Mouse (Mus musculus): ENCODE results near the gene Epb41l5. TPM values are rescaled to one million over a fixed set of nuclear protein-coding genes. Genes with fewer than 3 reads are reported as not detected.

Epb41l5 gene
- polyA plus RNA-seq, 1 experiment from 2014 or later = 77.3 TPM

- peaks cover 4% of the 10 kb centered on the region; the same call in 1 of the 2 replicates for H3K4me1 ChIP-seq (ENCODE audit: insufficient read depth, low read length)
- H3K9me3 ChIP-seq (ENCODE audit: low read length) = no peaks in the 10 kb centered on the region
- no peak overlapping the region for H3K4me2 ChIP-seq (replicated peaks; ENCODE audit: low read depth, low read length)
- peak overlapping the region; percentile 32; the same call in 1 of the 2 replicates for H3K27ac ChIP-seq (ENCODE audit: low read length)
- H3K9ac ChIP-seq (replicated peaks; ENCODE audit: low read length) = no peak overlapping the region
- H3K36me3 ChIP-seq (ENCODE audit: insufficient read depth, low read length) = no peaks in the 10 kb centered on the region; the same call in 1 of the 2 replicates
- H3K27me3 ChIP-seq (ENCODE audit: insufficient read depth, low read length) = no peaks in the 10 kb centered on the region
- WGBS = 61% methylated on average over 9 of the region's 9 CpGs
- no peak overlapping the region for H3K4me3 ChIP-seq (ENCODE audit: low read length)
- ATAC-seq (ENCODE audit: low FRiP score, low TSS enrichment) = peak; percentile 80
Observed at GRCm38 (mm10) chr1:119540836-119541557, 107.8 kb downstream of the Epb41l5 start.

- Histone ChIP-seq H3K36me3 (ENCODE audit: insufficient read depth, low read length) (no peaks in the 10 kb centered on the region; the same call in none of the 2 replicates), H3K27me3 (ENCODE audit: insufficient read depth, low read length) (no peaks in the 10 kb centered on the region), H3K27ac (ENCODE audit: low read length) (no peak overlapping the region), H3K9ac (replicated peaks; ENCODE audit: low read length) (no peak overlapping the region), H3K4me2 (replicated peaks; ENCODE audit: low read depth, low read length) (no peak overlapping the region), H3K9me3 (ENCODE audit: low read length) (no peaks in the 10 kb centered on the region), H3K4me1 (ENCODE audit: insufficient read depth, low read length) (peaks cover 4% of the 10 kb centered on the region; the same call in 1 of the 2 replicates), H3K4me3 (ENCODE audit: low read length) (no peak overlapping the region)
- no peak for ATAC-seq (ENCODE audit: low FRiP score, low TSS enrichment)
- WGBS = 71% methylated on average over 2 of the region's 2 CpGs
Observed at GRCm38 (mm10) chr1:119539252-119539651, 109.5 kb downstream of the Epb41l5 start.

- no peaks in the 10 kb centered on the region for H3K9me3 ChIP-seq (ENCODE audit: low read length)
- ATAC-seq (ENCODE audit: low FRiP score, low TSS enrichment) = no peak
- H3K36me3 ChIP-seq (ENCODE audit: insufficient read depth, low read length) = no peaks in the 10 kb centered on the region; the same call in 1 of the 2 replicates
- 90% methylated on average over 6 of the region's 6 CpGs for WGBS
- H3K9ac ChIP-seq (replicated peaks; ENCODE audit: low read length) = no peak overlapping the region
- no peak overlapping the region for H3K27ac ChIP-seq (ENCODE audit: low read length)
- H3K27me3 ChIP-seq (ENCODE audit: insufficient read depth, low read length) = no peaks in the 10 kb centered on the region
- no peak overlapping the region for H3K4me2 ChIP-seq (replicated peaks; ENCODE audit: low read depth, low read length)
- no peak overlapping the region for H3K4me3 ChIP-seq (ENCODE audit: low read length)
- H3K4me1 ChIP-seq (ENCODE audit: insufficient read depth, low read length) = peaks cover 4% of the 10 kb centered on the region; the same call in 1 of the 2 replicates
Observed at GRCm38 (mm10) chr1:119537651-119538050, 111.1 kb downstream of the Epb41l5 start.

DNA sequence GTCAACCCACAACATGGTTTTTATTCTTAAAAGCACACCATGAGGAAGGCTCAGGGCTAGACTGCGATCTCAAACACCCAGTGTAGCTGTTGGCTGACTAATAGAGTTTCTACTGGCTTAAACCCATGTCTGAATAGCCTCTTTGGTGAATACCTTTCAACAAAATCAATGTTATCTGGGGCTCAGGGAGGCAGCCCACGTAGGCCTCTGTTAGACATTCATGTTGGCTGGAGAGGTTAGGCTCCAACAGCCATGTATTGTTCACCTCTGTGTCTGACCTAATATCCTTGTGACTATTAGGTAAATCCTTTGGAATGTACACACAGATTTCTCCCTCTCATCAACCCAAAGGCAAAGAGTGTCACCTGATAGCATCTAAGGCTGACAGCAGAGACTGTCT lies 112.7 kb downstream of the Epb41l5 start:
- Histone ChIP-seq H3K4me2 (replicated peaks; ENCODE audit: low read depth, low read length) (no peak overlapping the region), H3K36me3 (ENCODE audit: insufficient read depth, low read length) (no peaks in the 10 kb centered on the region; the same call in 1 of the 2 replicates), H3K4me3 (ENCODE audit: low read length) (no peak overlapping the region), H3K9me3 (ENCODE audit: low read length) (no peaks in the 10 kb centered on the region), H3K4me1 (ENCODE audit: insufficient read depth, low read length) (no peaks in the 10 kb centered on the region), H3K9ac (replicated peaks; ENCODE audit: low read length) (no peak overlapping the region), H3K27me3 (ENCODE audit: insufficient read depth, low read length) (no peaks in the 10 kb centered on the region), H3K27ac (ENCODE audit: low read length) (no peak overlapping the region)
- WGBS = 83% methylated on average over 2 of the region's 2 CpGs
- no peak for ATAC-seq (ENCODE audit: low FRiP score, low TSS enrichment)

GRCm38 (mm10) chr1:119534341-119534740 lies 114.5 kb downstream of the Epb41l5 start:
- H3K27me3 ChIP-seq (ENCODE audit: insufficient read depth, low read length) = no peaks in the 10 kb centered on the region
- H3K4me2 ChIP-seq (replicated peaks; ENCODE audit: low read depth, low read length) = no peak overlapping the region
- peaks cover 3% of the 10 kb centered on the region for H3K36me3 ChIP-seq (ENCODE audit: insufficient read depth, low read length)
- no peak overlapping the region for H3K4me3 ChIP-seq (ENCODE audit: low read length)
- ATAC-seq (ENCODE audit: low FRiP score, low TSS enrichment) = no peak
- H3K9me3 ChIP-seq (ENCODE audit: low read length) = peaks cover 1% of the 10 kb centered on the region; the same call in 1 of the 2 replicates
- no peaks in the 10 kb centered on the region for H3K4me1 ChIP-seq (ENCODE audit: insufficient read depth, low read length)
- H3K9ac ChIP-seq (replicated peaks; ENCODE audit: low read length) = no peak overlapping the region
- H3K27ac ChIP-seq (ENCODE audit: low read length) = no peak overlapping the region
- 97% methylated on average over 5 of the region's 5 CpGs for WGBS

- Histone ChIP-seq H3K4me2 (replicated peaks; ENCODE audit: low read depth, low read length) (no peak overlapping the region), H3K9ac (replicated peaks; ENCODE audit: low read length) (no peak overlapping the region), H3K27me3 (ENCODE audit: insufficient read depth, low read length) (no peaks in the 10 kb centered on the region), H3K9me3 (ENCODE audit: low read length) (peaks cover 12% of the 10 kb centered on the region), H3K4me1 (ENCODE audit: insufficient read depth, low read length) (no peaks in the 10 kb centered on the region), H3K27ac (ENCODE audit: low read length) (no peak overlapping the region), H3K4me3 (ENCODE audit: low read length) (no peak overlapping the region), H3K36me3 (ENCODE audit: insufficient read depth, low read length) (peaks cover 14% of the 10 kb centered on the region)
- 0 out of 2 replicates have a peak, but pooled peaks have one; percentile 36 for ATAC-seq (ENCODE audit: low FRiP score, low TSS enrichment)
- WGBS = 91% methylated on average over 18 of the region's 18 CpGs
Observed at GRCm38 (mm10) chr1:119533093-119533805, 115.6 kb downstream of the Epb41l5 start.

DNA sequence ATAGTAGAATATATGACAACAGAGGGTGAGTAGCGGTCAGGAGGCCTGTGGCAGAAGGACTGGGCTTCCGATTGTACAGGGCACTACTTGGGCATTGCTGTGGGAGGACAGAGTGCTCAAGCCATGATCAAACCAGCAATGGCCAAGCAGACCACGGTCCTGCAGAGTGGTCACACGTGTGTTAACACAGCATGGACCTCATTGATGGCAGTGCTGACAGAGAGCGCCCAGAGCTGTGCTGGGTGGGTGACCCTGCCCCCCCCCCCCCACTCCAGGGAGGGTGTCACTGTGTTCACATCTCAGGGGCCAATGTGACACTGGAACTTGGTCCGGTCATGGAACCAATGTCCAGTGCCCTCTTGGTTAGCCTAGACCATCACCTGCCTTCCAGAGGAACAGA lies 116.6 kb downstream of the Epb41l5 start:
- no peak; the same call in 1 of the 2 replicates for ATAC-seq (ENCODE audit: low FRiP score, low TSS enrichment)
- Histone ChIP-seq H3K27me3 (ENCODE audit: insufficient read depth, low read length) (no peaks in the 10 kb centered on the region), H3K9me3 (ENCODE audit: low read length) (peaks cover 18% of the 10 kb centered on the region), H3K36me3 (ENCODE audit: insufficient read depth, low read length) (peaks cover 22% of the 10 kb centered on the region), H3K27ac (ENCODE audit: low read length) (no peak overlapping the region), H3K4me3 (ENCODE audit: low read length) (no peak overlapping the region), H3K4me2 (replicated peaks; ENCODE audit: low read depth, low read length) (no peak overlapping the region), H3K9ac (replicated peaks; ENCODE audit: low read length) (no peak overlapping the region), H3K4me1 (ENCODE audit: insufficient read depth, low read length) (no peaks in the 10 kb centered on the region)
- 96% methylated on average over 6 of the region's 6 CpGs for WGBS

DNA sequence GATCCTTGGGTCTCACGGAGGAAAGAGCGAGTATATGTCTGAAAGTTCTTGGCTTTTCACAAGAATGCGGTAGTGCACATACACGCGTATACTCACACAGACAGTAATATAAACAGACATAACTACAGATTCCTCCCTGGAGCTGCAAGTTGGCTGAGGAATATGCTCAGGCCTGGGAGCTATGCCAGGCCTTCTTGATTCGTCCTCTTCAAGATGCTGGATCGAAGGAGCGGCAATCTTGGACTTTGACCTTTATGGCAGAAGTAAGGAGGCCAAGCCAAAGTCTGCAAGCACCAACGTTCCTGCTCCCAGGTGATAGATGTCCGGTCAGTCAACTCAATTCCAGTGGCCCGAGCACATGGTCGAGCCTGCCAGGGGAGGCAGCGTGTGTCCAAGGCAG lies 117.9 kb downstream of the Epb41l5 start:
- 85% methylated on average over 13 of the region's 13 CpGs for WGBS
- Histone ChIP-seq H3K9me3 (ENCODE audit: low read length) (peaks cover 25% of the 10 kb centered on the region), H3K36me3 (ENCODE audit: insufficient read depth, low read length) (peaks cover 29% of the 10 kb centered on the region), H3K4me3 (ENCODE audit: low read length) (no peak overlapping the region), H3K27me3 (ENCODE audit: insufficient read depth, low read length) (no peaks in the 10 kb centered on the region), H3K4me2 (replicated peaks; ENCODE audit: low read depth, low read length) (no peak overlapping the region), H3K27ac (ENCODE audit: low read length) (no peak overlapping the region), H3K4me1 (ENCODE audit: insufficient read depth, low read length) (peaks cover 10% of the 10 kb centered on the region), H3K9ac (replicated peaks; ENCODE audit: low read length) (no peak overlapping the region)
- ATAC-seq (ENCODE audit: low FRiP score, low TSS enrichment) = no peak

DNA sequence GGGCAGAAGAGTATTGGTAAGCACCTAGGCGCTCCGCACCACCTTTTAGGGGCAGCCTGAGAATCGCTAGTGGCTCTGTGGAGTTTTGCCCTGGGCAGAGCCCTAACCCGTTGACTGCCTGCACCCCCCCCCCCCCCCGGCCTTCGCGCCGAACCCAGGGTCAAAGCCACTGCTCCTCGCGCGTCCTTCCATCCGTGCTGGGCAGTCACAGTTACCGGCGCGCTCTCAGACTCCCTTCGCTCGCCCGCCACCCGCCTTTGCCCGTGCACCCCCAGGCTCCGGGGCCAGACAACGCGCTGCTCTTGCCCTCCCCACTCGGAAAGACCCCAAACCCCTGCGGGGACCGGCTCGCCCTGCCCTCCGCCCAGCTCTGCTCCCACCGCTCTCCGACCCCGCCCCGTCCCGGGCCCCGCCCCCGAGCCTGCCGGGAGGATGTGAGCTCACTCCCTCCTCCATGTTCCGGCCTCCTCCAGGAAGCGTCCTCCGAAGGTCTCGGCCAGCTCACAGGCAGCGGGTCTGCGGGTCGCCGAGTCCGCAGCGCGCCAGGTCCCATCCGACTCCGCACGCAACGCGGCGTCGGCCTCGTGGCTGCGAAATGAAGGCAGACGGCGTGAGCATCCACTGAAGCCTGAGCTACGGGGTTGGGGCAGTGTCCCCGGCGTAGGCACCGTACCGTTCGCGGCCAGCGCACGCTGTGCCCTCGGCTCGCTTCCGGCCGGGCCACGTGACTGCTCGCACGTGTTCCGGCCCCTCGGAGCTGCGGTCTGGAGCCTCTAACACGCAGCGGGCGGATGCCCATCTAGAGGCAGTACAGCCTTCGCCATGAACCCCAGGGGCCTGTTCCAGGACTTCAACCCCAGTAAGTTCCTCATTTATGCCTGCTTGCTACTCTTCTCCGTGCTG lies 122.9 kb downstream of the Epb41l5 start, which contains the start of gene Tmem185b:
Gene Tmem185b, plus strand, starts transcription at position 472 of the 903 bp plus-strand sequence.
- Histone ChIP-seq H3K4me2 (replicated peaks; ENCODE audit: low read depth, low read length) (peak within 1 kb of the TSS; percentile 87), H3K27me3 (ENCODE audit: insufficient read depth, low read length) (no peaks in the 10 kb centered on the region), H3K36me3 (ENCODE audit: insufficient read depth, low read length) (peaks cover 29% of the 10 kb centered on the region), H3K9me3 (ENCODE audit: low read length) (peaks cover 25% of the 10 kb centered on the region), H3K9ac (replicated peaks; ENCODE audit: low read length) (peak within 1 kb of the TSS; percentile 84), H3K4me3 (ENCODE audit: low read length) (peak within 1 kb of the TSS; percentile 71), H3K27ac (ENCODE audit: low read length) (peak within 1 kb of the TSS; percentile 85), H3K4me1 (ENCODE audit: insufficient read depth, low read length) (peaks cover 21% of the 10 kb centered on the region)
- peak; percentile 96 for ATAC-seq (ENCODE audit: low FRiP score, low TSS enrichment)
- 1% methylated on average over 69 of the region's 82 CpGs for WGBS
